Mouse (Mus musculus) lung, embryonic 15.5 days (tissue): ENCODE measurements around the gene Crtc1. TPM values are rescaled to one million over a fixed set of nuclear protein-coding genes. Genes with fewer than 3 reads are reported as not detected.

ENCODE experiments used
- ATAC-seq: fragments of 200-750 bp; cut with Nextera tagmentation; 2 replicates; pipeline ENCODE4 v1.8.0; 2017; ENCODE audit warnings: moderate number of reproducible peaks, borderline replicate concordance; ENCODE audit not compliant: low FRiP score, low TSS enrichment; ENCODE audit errors: extremely low read depth
- H3K27ac ChIP-seq: fragments of 300-500 bp; sonication (generic); 2 replicates; pipeline ENCODE4 v1.5.1; 2015; ENCODE audit warnings: moderate library complexity, mild to moderate bottlenecking, inconsistent platforms
- H3K27me3 ChIP-seq: fragments of 300-500 bp; sonication (generic); 2 replicates; pipeline ENCODE4 v1.6.1; 2015; ENCODE audit warnings: inconsistent platforms
- H3K36me3 ChIP-seq: fragments of 300-500 bp; sonication (generic); 2 replicates; pipeline ENCODE4 v1.6.1; 2015; ENCODE audit warnings: inconsistent platforms
- H3K4me1 ChIP-seq: fragments of 300-500 bp; sonication (generic); 2 replicates; pipeline ENCODE4 v1.6.1; 2015; ENCODE audit warnings: inconsistent platforms
- H3K4me2 ChIP-seq: fragments of 300-500 bp; sonication (generic); 2 replicates; pipeline ENCODE4 v1.6.1; 2015; ENCODE audit warnings: inconsistent platforms, mild to moderate bottlenecking, moderate library complexity
- H3K4me3 ChIP-seq: fragments of 300-500 bp; sonication (generic); 2 replicates; pipeline ENCODE4 v1.5.1; 2015; ENCODE audit warnings: mild to moderate bottlenecking, inconsistent platforms
- H3K9ac ChIP-seq: fragments of 300-500 bp; sonication (generic); 2 replicates; pipeline ENCODE4 v1.6.1; 2015; ENCODE audit warnings: inconsistent platforms
- H3K9me3 ChIP-seq: fragments of 300-500 bp; sonication (generic); 2 replicates; pipeline ENCODE4 v1.6.1; 2016; ENCODE audit warnings: inconsistent platforms
- WGBS: fragments of 180-500 bp; shearing (Covaris S2); methylation state at CpG from one replicate; pipeline ENCODE4 v1.1.7; 2015; 5-methylcytosine and 5-hydroxymethylcytosine counted together
- polyA plus RNA-seq: library from polyadenylated mRNA; unstranded; fragments of >200 nt; fragmentation: Nextera tagmentation; extraction: Ambion mirVana; gene quantifications from 2 replicates; pipeline ENCODE4 v1.2.1, GENCODE M21; 2015

Gene Crtc1
- 14.2 and 17.6 TPM in 2 replicates for polyA plus RNA-seq

DNA sequence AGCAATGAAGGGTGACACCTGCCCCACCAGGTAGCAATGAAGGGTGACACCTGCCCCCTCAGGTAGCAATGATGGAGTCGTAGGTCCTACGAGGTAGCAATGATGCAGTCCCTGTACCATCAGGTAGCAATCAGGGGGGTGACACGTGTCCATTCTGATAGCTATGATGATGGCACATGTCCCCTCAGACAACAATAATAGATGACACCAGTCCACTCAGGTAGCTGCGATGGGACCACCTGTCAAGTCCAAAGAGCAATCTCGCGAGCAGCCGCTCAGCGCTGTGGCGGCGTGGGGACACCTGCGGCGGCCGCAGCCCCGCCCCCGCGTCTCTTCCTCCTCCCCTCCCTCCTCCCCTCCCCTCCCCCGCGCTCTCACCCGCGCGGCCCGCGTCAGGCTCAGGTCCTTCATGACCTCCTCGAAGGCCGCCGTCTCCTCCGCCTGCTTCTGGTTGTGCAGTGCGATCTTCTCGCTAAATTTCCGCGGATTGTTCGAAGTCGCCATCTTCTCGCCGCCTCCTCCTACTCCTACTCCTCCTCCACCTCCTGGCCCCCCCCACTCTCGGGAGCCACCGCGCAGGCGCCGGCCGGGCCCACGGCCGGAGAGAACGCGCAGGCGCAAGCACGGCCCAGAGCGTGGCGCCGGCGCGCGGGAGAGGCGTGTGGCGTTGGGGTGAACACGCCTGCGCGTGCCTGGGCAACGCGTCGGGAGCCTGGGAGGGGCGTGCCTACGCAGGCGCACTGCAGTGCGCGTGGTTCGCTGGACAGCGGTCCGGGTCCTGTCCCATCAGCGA lies at the start of gene Crtc1:
Gene Crtc1, minus strand, starts transcription at position 525 of the 793 bp plus-strand sequence.
- under 1% methylated on average over 70 of the region's 70 CpGs for WGBS
- H3K4me1 ChIP-seq = peaks cover 16% of the 10 kb centered on the region
- peak; percentile 97 for ATAC-seq

GRCm38 (mm10) chr8:70488931-70489470 lies 49.6 kb upstream of the Crtc1 start:
- H3K36me3 ChIP-seq = no peaks in the 10 kb centered on the region
- peak overlapping the region; percentile 32 for H3K4me3 ChIP-seq
- H3K27me3 ChIP-seq = peaks cover 98% of the 10 kb centered on the region
- H3K4me1 ChIP-seq = peaks cover 76% of the 10 kb centered on the region
- no peaks in the 10 kb centered on the region for H3K9me3 ChIP-seq
- H3K9ac ChIP-seq = peak overlapping the region; percentile 33
- whole genome bisulfite sequencing = 2% methylated on average over 14 of the region's 14 CpGs
- ATAC-seq = no peak
- peak overlapping the region; percentile 97 for H3K27ac ChIP-seq
- H3K4me2 ChIP-seq = peak overlapping the region; percentile 82

More for the DNA sequence above, at the start of gene Crtc1:
- H3K4me2 ChIP-seq = peak within 1 kb of the TSS; percentile 94
- no peaks in the 10 kb centered on the region for H3K36me3 ChIP-seq
- H3K27me3 ChIP-seq = no peaks in the 10 kb centered on the region
- H3K9me3 ChIP-seq = no peaks in the 10 kb centered on the region
- H3K27ac ChIP-seq = peak within 1 kb of the TSS; percentile 67
- H3K4me3 ChIP-seq = peak within 1 kb of the TSS; percentile 68
- H3K9ac ChIP-seq = peak within 1 kb of the TSS; percentile 60

DNA sequence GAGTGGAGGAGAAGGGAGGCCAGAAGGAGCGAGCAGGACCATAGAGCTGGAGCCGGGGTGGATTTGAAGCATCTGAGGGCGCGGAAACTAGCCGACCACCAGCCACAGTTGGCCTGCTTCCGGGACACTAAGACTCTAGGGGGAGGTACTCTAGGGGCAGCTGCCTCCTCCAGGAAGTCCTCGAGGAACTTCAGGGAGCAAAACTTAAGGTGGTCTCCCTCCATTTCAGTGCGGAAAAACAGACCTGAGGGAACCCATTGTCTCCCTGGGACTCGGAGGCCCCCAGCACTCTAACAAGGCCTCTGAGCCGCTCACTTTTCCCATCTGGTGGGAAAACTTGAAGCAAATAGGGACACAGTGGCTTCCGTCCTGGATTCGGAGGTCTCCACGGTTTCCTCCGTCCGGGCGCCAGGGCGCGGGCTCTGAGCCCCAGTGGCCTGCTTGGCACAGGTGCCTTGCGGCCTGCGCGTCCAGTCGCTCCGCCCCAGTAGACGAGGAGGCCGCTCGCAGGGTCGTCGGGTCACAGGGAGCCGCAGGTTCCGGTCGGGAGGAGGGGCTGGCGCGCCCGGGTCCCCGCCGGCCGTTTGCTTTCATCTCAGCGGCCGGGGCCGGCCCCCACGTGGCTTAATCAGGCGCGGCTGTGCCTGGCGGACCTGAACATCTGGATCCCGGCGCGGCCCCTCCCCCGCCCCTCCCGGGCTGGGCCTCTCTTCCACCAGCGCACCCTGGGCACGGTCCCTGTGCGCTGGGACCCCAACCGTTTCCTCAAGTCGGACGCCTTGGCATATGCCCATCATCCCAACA lies 48.8 kb upstream of the Crtc1 start:
- Histone ChIP-seq H3K4me3 (peak overlapping the region; percentile 13), H3K27me3 (peaks cover 95% of the 10 kb centered on the region), H3K4me1 (peaks cover 75% of the 10 kb centered on the region), H3K9ac (peak overlapping the region; percentile 8; the same call in 1 of the 2 replicates), H3K27ac (peak overlapping the region; percentile 97), H3K9me3 (no peaks in the 10 kb centered on the region), H3K36me3 (no peaks in the 10 kb centered on the region), H3K4me2 (peak overlapping the region; percentile 82)
- 4% methylated on average over 55 of the region's 55 CpGs for WGBS
- ATAC-seq = no peak

DNA sequence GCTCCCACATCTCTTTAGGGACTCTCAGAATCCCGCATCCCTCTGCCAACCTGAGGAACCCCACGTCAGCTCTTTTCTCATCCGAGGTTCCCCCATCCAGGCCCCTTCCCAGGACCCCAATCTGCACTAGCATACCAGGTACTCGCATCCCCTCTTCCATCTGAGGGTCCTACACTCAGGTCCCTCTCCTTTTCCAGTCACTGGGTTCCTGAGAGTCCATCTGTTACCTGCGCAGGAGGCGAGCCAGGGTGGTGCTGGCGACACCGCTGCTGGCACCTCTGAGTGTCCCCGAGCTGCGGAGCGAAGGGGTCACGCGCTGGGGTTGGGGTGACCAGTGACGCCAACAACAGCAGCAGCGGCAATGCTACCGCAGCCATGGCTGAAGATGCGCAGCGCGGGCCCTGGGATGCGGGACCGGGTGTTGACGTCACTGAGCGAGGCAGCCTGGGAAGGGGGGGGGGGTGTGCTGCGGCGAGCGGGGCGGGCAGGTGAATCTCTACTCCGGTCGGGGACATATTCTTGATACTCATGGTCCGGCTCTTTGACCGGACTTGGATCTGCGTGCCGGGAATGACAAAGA lies 47.7 kb upstream of the Crtc1 start, which contains the start of gene Tmem59l:
Gene Tmem59l, minus strand, starts transcription at position 418 of the 580 bp plus-strand sequence.
- WGBS = 6% methylated on average over 33 of the region's 33 CpGs
- Histone ChIP-seq H3K9ac (peak within 1 kb of the TSS; percentile 8; the same call in 1 of the 2 replicates), H3K36me3 (no peaks in the 10 kb centered on the region), H3K27ac (peak within 1 kb of the TSS; percentile 97), H3K9me3 (no peaks in the 10 kb centered on the region), H3K4me3 (peak within 1 kb of the TSS; percentile 13), H3K4me1 (peaks cover 67% of the 10 kb centered on the region), H3K27me3 (peaks cover 85% of the 10 kb centered on the region), H3K4me2 (peak within 1 kb of the TSS; percentile 82)
- no peak for ATAC-seq

- no peak overlapping the region for H3K4me3 ChIP-seq
- H3K4me2 ChIP-seq = no peak overlapping the region
- peaks cover 60% of the 10 kb centered on the region for H3K4me1 ChIP-seq
- H3K27me3 ChIP-seq = peaks cover 77% of the 10 kb centered on the region
- no peaks in the 10 kb centered on the region for H3K9me3 ChIP-seq
- WGBS = 49% methylated on average over 7 of the region's 7 CpGs
- ATAC-seq = no peak
- H3K27ac ChIP-seq = no peak overlapping the region
- H3K36me3 ChIP-seq = no peaks in the 10 kb centered on the region
- no peak overlapping the region for H3K9ac ChIP-seq
Measured at GRCm38 (mm10) chr8:70486191-70486681, 46.9 kb upstream of the Crtc1 start.

DNA sequence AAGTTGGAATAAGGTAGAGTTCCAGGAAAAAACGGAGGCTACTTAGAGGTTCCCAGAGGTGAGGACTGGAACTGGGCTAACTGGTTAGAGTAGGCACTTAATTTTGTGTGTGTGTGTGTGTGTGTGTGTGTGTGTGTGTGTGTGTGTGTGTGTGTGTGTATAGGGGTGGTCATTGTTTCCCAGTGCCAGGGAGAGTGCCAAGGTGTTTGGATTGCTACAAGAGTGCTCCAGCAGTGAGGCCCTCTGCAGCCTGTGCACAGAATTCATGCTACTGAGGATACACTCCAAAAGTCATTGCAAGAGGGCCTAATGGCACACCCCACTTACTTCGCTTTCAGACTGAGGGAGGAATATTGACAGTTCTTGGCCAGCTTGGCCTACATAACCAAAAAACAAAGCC lies 43.6 kb upstream of the Crtc1 start:
- WGBS = 54% methylated on average over 2 of the region's 2 CpGs
- peak; percentile 63 for ATAC-seq
- Histone ChIP-seq H3K36me3 (no peaks in the 10 kb centered on the region), H3K9me3 (no peaks in the 10 kb centered on the region), H3K27me3 (peaks cover 47% of the 10 kb centered on the region), H3K4me2 (no peak overlapping the region), H3K9ac (no peak overlapping the region), H3K27ac (peak overlapping the region; percentile 85), H3K4me3 (no peak overlapping the region), H3K4me1 (peaks cover 30% of the 10 kb centered on the region)

DNA sequence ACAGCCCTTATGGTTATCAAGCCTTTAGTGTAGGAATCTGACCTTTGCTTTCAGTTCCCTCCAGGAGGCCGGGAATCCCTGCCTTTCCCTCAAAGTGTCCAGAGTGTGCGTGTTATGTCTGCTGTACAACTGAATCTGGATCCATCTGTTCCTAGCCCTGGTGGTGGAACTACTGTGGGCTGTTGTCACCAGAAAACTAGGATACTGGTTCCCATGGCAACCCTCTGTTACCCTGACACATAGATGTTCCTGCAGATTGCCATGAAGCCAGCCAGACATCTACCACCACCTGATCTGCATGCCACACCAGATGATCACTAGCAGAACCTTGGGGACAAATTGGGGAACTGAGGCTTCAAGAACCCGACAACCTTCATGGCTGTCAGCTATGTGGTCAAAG lies 42.5 kb upstream of the Crtc1 start:
- 73% methylated on average over 3 of the region's 3 CpGs for WGBS
- Histone ChIP-seq H3K9me3 (no peaks in the 10 kb centered on the region), H3K27me3 (peaks cover 39% of the 10 kb centered on the region), H3K4me1 (peaks cover 33% of the 10 kb centered on the region), H3K27ac (peak overlapping the region; percentile 85; the same call in 1 of the 2 replicates), H3K36me3 (no peaks in the 10 kb centered on the region), H3K4me2 (no peak overlapping the region), H3K9ac (no peak overlapping the region), H3K4me3 (no peak overlapping the region)
- ATAC-seq = no peak

- peak overlapping the region; percentile 74 for H3K4me3 ChIP-seq
- WGBS = 2% methylated on average over 21 of the region's 21 CpGs
- H3K27ac ChIP-seq = peak overlapping the region; percentile 77
- peak overlapping the region; percentile 62 for H3K4me2 ChIP-seq
- ATAC-seq = peak; percentile 29
- H3K27me3 ChIP-seq = peaks cover 3% of the 10 kb centered on the region; the same call in 1 of the 2 replicates
- H3K9me3 ChIP-seq = no peaks in the 10 kb centered on the region
- peaks cover 21% of the 10 kb centered on the region for H3K4me1 ChIP-seq
- no peaks in the 10 kb centered on the region for H3K36me3 ChIP-seq
- H3K9ac ChIP-seq = no peak overlapping the region
Measured at GRCm38 (mm10) chr8:70477269-70477982, 38.0 kb upstream of the Crtc1 start.

- H3K9me3 ChIP-seq = no peaks in the 10 kb centered on the region
- H3K36me3 ChIP-seq = no peaks in the 10 kb centered on the region
- peak within 1 kb of the TSS; percentile 62 for H3K4me2 ChIP-seq
- peaks cover 21% of the 10 kb centered on the region for H3K4me1 ChIP-seq
- ATAC-seq = peak; percentile 91
- peak within 1 kb of the TSS; percentile 77 for H3K27ac ChIP-seq
- under 1% methylated on average over 53 of the region's 53 CpGs for WGBS
- peak within 1 kb of the TSS; percentile 79 for H3K9ac ChIP-seq
- peak within 1 kb of the TSS; percentile 74 for H3K4me3 ChIP-seq
- H3K27me3 ChIP-seq = 0 out of 2 replicates have a peak, but pooled peaks cover 3% of the 10 kb centered on the region
Measured at GRCm38 (mm10) chr8:70476333-70477268, 37.2 kb upstream of the Crtc1 start, which contains the start of gene Klhl26. TSS of gene Klhl26 (minus strand) at chr8:70476968.

DNA sequence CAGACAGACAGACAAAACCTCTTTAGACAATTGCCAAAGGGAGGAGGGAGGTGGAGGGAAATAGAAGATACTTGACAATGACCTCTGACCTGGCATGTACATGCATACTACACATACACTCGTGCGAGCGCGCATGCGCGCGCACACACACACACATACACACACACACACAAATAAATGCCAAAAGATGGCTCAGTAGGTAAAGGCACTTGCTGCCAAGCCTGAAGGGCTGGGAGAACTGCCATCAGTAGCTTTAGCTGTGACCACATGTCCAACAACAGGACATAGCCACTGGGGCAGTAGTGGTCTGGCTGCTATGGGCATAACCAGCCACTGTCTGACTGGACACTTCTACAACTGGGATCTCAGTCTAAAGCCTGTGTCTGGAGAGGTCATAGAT lies 32.5 kb upstream of the Crtc1 start:
- H3K27me3 ChIP-seq = no peaks in the 10 kb centered on the region
- H3K4me1 ChIP-seq = peaks cover 45% of the 10 kb centered on the region
- no peak overlapping the region for H3K4me2 ChIP-seq
- no peak overlapping the region for H3K4me3 ChIP-seq
- H3K9ac ChIP-seq = no peak overlapping the region
- no peak overlapping the region for H3K27ac ChIP-seq
- 92% methylated on average over 7 of the region's 7 CpGs for WGBS
- no peaks in the 10 kb centered on the region for H3K36me3 ChIP-seq
- no peak for ATAC-seq
- H3K9me3 ChIP-seq = no peaks in the 10 kb centered on the region
